Mouse (Mus musculus) MEL (cell line): Measurements from ENCODE around the gene Vps35l. TPM values are rescaled to one million over a fixed set of nuclear protein-coding genes. Genes with fewer than 3 reads are reported as not detected.

Source experiments
- DNase-seq: peaks from one replicate; pipeline ENCODE4 v3.0.0; 2011; ENCODE audit warnings: low read depth, low spot score
- H3K27ac ChIP-seq: 2 replicates; pipeline ENCODE4 v1.5.1; 2012; ENCODE audit warnings: low read depth, mild to moderate bottlenecking, control low read depth, low read length, moderate library complexity; ENCODE audit not compliant: control insufficient read depth
- H3K27me3 ChIP-seq, 2 experiments: fragments of 150-350 bp in 1 of 2; sonication (generic) in 1 of 2; 2 replicates each; pipeline ENCODE4 v1.6.1; 2012; ENCODE audit warnings: low read length in 2 of 2, mild to moderate bottlenecking in 2 of 2, improper control_type of control experiment in 1 of 2, moderate library complexity in 1 of 2; ENCODE audit not compliant: insufficient read depth in 2 of 2, control insufficient read depth in 1 of 2
- H3K36me3 ChIP-seq, 2 experiments: 2 replicates each; pipeline ENCODE4 v1.6.1; 2012 to 2014; ENCODE audit warnings: low read length in 2 of 2, improper control_type of control experiment in 1 of 2, inconsistent platforms in 1 of 2, mild to moderate bottlenecking in 1 of 2; ENCODE audit not compliant: insufficient read depth in 2 of 2, control insufficient read depth in 1 of 2
- H3K4me1 ChIP-seq, 2 experiments: fragments of 150-350 bp in 1 of 2; sonication (generic) in 1 of 2; 2 replicates each; pipeline ENCODE4 v1.6.1; 2012; ENCODE audit warnings: low read length in 2 of 2, improper control_type of control experiment in 1 of 2, mild to moderate bottlenecking in 1 of 2; ENCODE audit not compliant: insufficient read depth in 2 of 2, control insufficient read depth in 1 of 2
- H3K4me3 ChIP-seq, 2 experiments: fragments of 150-350 bp in 1 of 2; sonication (generic) in 1 of 2; 2 replicates each; pipeline ENCODE4 v1.5.1; 2012; ENCODE audit warnings: low read depth in 2 of 2, low read length in 2 of 2, mild to moderate bottlenecking in 2 of 2, moderate library complexity in 2 of 2, control low read depth in 1 of 2, improper control_type of control experiment in 1 of 2; ENCODE audit not compliant: control insufficient read depth in 1 of 2, insufficient read depth in 1 of 2
- H3K79me2 ChIP-seq: 2 replicates; pipeline ENCODE4 v1.6.1; 2012; ENCODE audit warnings: mild to moderate bottlenecking, low read length, moderate library complexity; ENCODE audit not compliant: control insufficient read depth, poor library complexity, insufficient read depth
- H3K9ac ChIP-seq: 2 replicates; pipeline ENCODE4 v1.6.1; 2012; ENCODE audit warnings: low read depth, mild to moderate bottlenecking, control low read depth, low read length, moderate library complexity; ENCODE audit not compliant: control insufficient read depth, poor library complexity, severe bottlenecking
- H3K9me3 ChIP-seq: fragments of 150-350 bp; sonication (generic); replicated peaks from 2 replicates; pipeline ENCODE4 v1.6.1; 2012; ENCODE audit warnings: mild to moderate bottlenecking, low read length, improper control_type of control experiment, moderate library complexity; ENCODE audit not compliant: insufficient read depth
- BHLHE40 ChIP-seq: IDR thresholded peaks from 2 replicates; pipeline ENCODE4 v1.6.1; 2012; ENCODE audit warnings: low read depth, mild to moderate bottlenecking, inconsistent platforms, low read length, improper control_type of control experiment, borderline replicate concordance
- CHD1 ChIP-seq: IDR thresholded peaks from 2 replicates; pipeline ENCODE4 v1.6.1; 2012; ENCODE audit warnings: low read depth, mild to moderate bottlenecking, inconsistent platforms, low read length, improper control_type of control experiment
- CHD2 ChIP-seq: IDR thresholded peaks from 2 replicates; pipeline ENCODE4 v1.6.1; 2011; ENCODE audit warnings: low read length, improper control_type of control experiment
- CTCF ChIP-seq, 3 experiments: IDR thresholded peaks in 2 of 3; conservative IDR thresholded peaks in 1 of 3; 2 replicates each; pipeline ENCODE4 v1.5.1; 2011 to 2012; ENCODE audit warnings: low read length in 3 of 3, low read depth in 2 of 3, mild to moderate bottlenecking in 2 of 3, improper control_type of control experiment in 1 of 3, inconsistent platforms in 1 of 3, mixed read lengths in 1 of 3, moderate library complexity in 1 of 3; ENCODE audit not compliant: control insufficient read depth in 1 of 3, insufficient read depth in 1 of 3, poor library complexity in 1 of 3, severe bottlenecking in 1 of 3
- E2F4 ChIP-seq: IDR thresholded peaks from 2 replicates; pipeline ENCODE4 v1.6.1; 2011; ENCODE audit warnings: low read depth, low read length, improper control_type of control experiment, borderline replicate concordance
- ELF1 ChIP-seq: IDR thresholded peaks from 2 replicates; pipeline ENCODE4 v1.6.1; 2014; ENCODE audit warnings: low read depth, mild to moderate bottlenecking, inconsistent platforms, low read length, improper control_type of control experiment, moderate library complexity
- GABPA ChIP-seq: IDR thresholded peaks from 2 replicates; pipeline ENCODE4 v1.6.1; 2012; ENCODE audit warnings: low read depth, mild to moderate bottlenecking, inconsistent platforms, low read length, improper control_type of control experiment, moderate library complexity
- JUND ChIP-seq: IDR thresholded peaks from 2 replicates; pipeline ENCODE4 v1.6.1; 2011; ENCODE audit warnings: low read depth, mild to moderate bottlenecking, improper control_type of control experiment, low read length
- KAT2A ChIP-seq: conservative IDR thresholded peaks from 2 replicates; pipeline ENCODE4 v1.6.1; 2012; ENCODE audit warnings: low read depth, low read length, improper control_type of control experiment, inconsistent platforms
- MAFK ChIP-seq: IDR thresholded peaks from 2 replicates; pipeline ENCODE4 v1.6.1; 2011; ENCODE audit warnings: low read depth, mild to moderate bottlenecking, low read length, improper control_type of control experiment, borderline replicate concordance
- MYC ChIP-seq: IDR thresholded peaks from 2 replicates; pipeline ENCODE4 v1.6.1; 2011; ENCODE audit warnings: low read depth, mild to moderate bottlenecking, low read length, improper control_type of control experiment, moderate library complexity
- NELFE ChIP-seq: IDR thresholded peaks from 2 replicates; pipeline ENCODE4 v1.6.1; 2011; ENCODE audit warnings: low read depth, low read length, improper control_type of control experiment
- NRF1 ChIP-seq: IDR thresholded peaks from 2 replicates; pipeline ENCODE4 v1.6.1; 2014; ENCODE audit warnings: low read depth, mild to moderate bottlenecking, inconsistent platforms, low read length, improper control_type of control experiment, moderate library complexity; ENCODE audit not compliant: poor library complexity, insufficient read depth, severe bottlenecking
- SIN3A ChIP-seq: IDR thresholded peaks from 2 replicates; pipeline ENCODE4 v1.6.1; 2012; ENCODE audit warnings: low read length, improper control_type of control experiment, inconsistent platforms
- SMC3 ChIP-seq: IDR thresholded peaks from 2 replicates; pipeline ENCODE4 v1.6.1; 2011; ENCODE audit warnings: low read depth, low read length, improper control_type of control experiment
- TBP ChIP-seq: IDR thresholded peaks from 2 replicates; pipeline ENCODE4 v1.8.0; 2011; ENCODE audit warnings: low read depth, low read length, improper control_type of control experiment
- TCF12 ChIP-seq: IDR thresholded peaks from 2 replicates; pipeline ENCODE4 v1.6.1; 2014; ENCODE audit warnings: low read depth, mild to moderate bottlenecking, inconsistent platforms, low read length, improper control_type of control experiment, moderate library complexity
- UBTF ChIP-seq: IDR thresholded peaks from 2 replicates; pipeline ENCODE4 v1.6.1; 2012; ENCODE audit warnings: low read depth, mild to moderate bottlenecking, inconsistent platforms, low read length, improper control_type of control experiment, moderate library complexity, borderline replicate concordance; ENCODE audit not compliant: insufficient read depth
- ZC3H11A ChIP-seq: IDR thresholded peaks from 2 replicates; pipeline ENCODE4 v1.6.1; 2012; ENCODE audit warnings: low read depth, mild to moderate bottlenecking, inconsistent platforms, low read length, improper control_type of control experiment
- ZMIZ1 ChIP-seq: IDR thresholded peaks from 2 replicates; pipeline ENCODE4 v1.6.1; 2012; ENCODE audit warnings: low read depth, mild to moderate bottlenecking, inconsistent platforms, low read length, improper control_type of control experiment, moderate library complexity
- polyA plus RNA-seq, 2 experiments: library from polyadenylated mRNA; stranded (reverse) in 1 of 2; unstranded in 1 of 2; fragments of >175 nt in 1 of 2; fragments of >200 nt in 1 of 2; gene quantifications; 2 replicates each; pipeline versions ENCODE4 v1.2.1 to v1.2.4; 2012; ENCODE audit warnings: low replicate concordance in 2 of 2, low read depth in 1 of 2; ENCODE audit not compliant: insufficient read length in 2 of 2, insufficient read depth in 1 of 2, missing spikeins in 1 of 2
- total RNA-seq: library from RNA; depleted of rRNA; stranded (reverse); fragments of 300-350 nt; gene quantifications from 2 replicates; pipeline ENCODE4 v1.2.3, GENCODE M21; 2012

The Vps35l gene
- total and polyA plus RNA-seq, 3 experiments = 37.6 to 87.4 TPM; not detected in 1

- Histone ChIP-seq H3K9ac (no peak overlapping the region), H3K9me3 (no peaks in the 10 kb centered on the region), H3K27me3 (no peaks in the 10 kb centered on the region), H3K36me3 (no peaks in the 10 kb centered on the region; a peak in 1 of 4 replicates), H3K27ac (no peak overlapping the region), H3K79me2 (no peaks in the 10 kb centered on the region), H3K4me3 (no peak overlapping the region), H3K4me1 (no peaks in the 10 kb centered on the region)
- DNase-seq = no peak
- TF ChIP-seq BHLHE40 (no peak), SMC3 (no peak), KAT2A (no peak), UBTF (no peak), MAFK (no peak), TCF12 (no peak), ELF1 (no peak), NELFE (no peak), CHD1 (no peak), JUND (no peak), TBP (no peak), E2F4 (no peak)
Measured at GRCm38 (mm10) chr7:118806631-118807411, 66.8 kb downstream of the Vps35l start.

- H3K4me1 ChIP-seq = no peaks in the 10 kb centered on the region
- H3K27ac ChIP-seq = no peak overlapping the region
- H3K9ac ChIP-seq = no peak overlapping the region
- no peaks in the 10 kb centered on the region for H3K79me2 ChIP-seq
- H3K36me3 ChIP-seq = no peaks in the 10 kb centered on the region
- no peaks in the 10 kb centered on the region for H3K9me3 ChIP-seq
- H3K4me3 ChIP-seq = no peak overlapping the region
- DNase-seq = no peak
- H3K27me3 ChIP-seq = no peaks in the 10 kb centered on the region
- TF ChIP-seq CTCF (IDR thresholded peaks at IDR 0.05 in 2 of 3, conservative IDR thresholded peaks at IDR 0.05 in 1 of 3; ENCODE audit: control insufficient read depth in 1 of 3, insufficient read depth in 1 of 3, low read depth in 2 of 3, low read length in 3 of 3, poor library complexity in 1 of 3, severe bottlenecking in 1 of 3) = no peak
- TF ChIP-seq GABPA = no peak
- no peak for TF ChIP-seq CHD1
- no peak for TF ChIP-seq MYC
- no peak for TF ChIP-seq JUND
- TF ChIP-seq E2F4 = no peak
- TF ChIP-seq SMC3 = no peak
- TF ChIP-seq CHD2 = no peak
- TF ChIP-seq SIN3A = no peak
- no peak for TF ChIP-seq ZMIZ1
- TF ChIP-seq NRF1 = no peak
- no peak for TF ChIP-seq ZC3H11A
Measured at GRCm38 (mm10) chr7:118807899-118808298, 67.9 kb downstream of the Vps35l start.
